Mouse (Mus musculus) hindbrain, embryonic 13.5 days (tissue): Measurements from ENCODE around the gene Srgap3. TPM values are rescaled to one million over a fixed set of nuclear protein-coding genes. Genes with fewer than 3 reads are reported as not detected.

Experiments
- ATAC-seq: fragments of 200-750 bp; cut with Nextera tagmentation; 2 replicates; pipeline ENCODE4 v1.8.0; 2017; ENCODE audit warnings: moderate TSS enrichment; ENCODE audit not compliant: low FRiP score
- H3K27ac ChIP-seq: fragments of 300-500 bp; sonication (generic); 2 replicates; pipeline ENCODE4 v1.5.1; 2015; ENCODE audit warnings: inconsistent platforms, mild to moderate bottlenecking, moderate library complexity
- H3K27me3 ChIP-seq: fragments of 300-500 bp; sonication (generic); 2 replicates; pipeline ENCODE4 v1.6.1; 2015; ENCODE audit warnings: mild to moderate bottlenecking, inconsistent platforms
- H3K36me3 ChIP-seq: fragments of 300-500 bp; sonication (generic); 2 replicates; pipeline ENCODE4 v1.6.1; 2015; ENCODE audit warnings: mild to moderate bottlenecking, inconsistent platforms
- H3K4me1 ChIP-seq: fragments of 300-500 bp; sonication (generic); replicated peaks from 2 replicates; pipeline ENCODE4 v1.6.1; 2015; ENCODE audit warnings: inconsistent platforms
- H3K4me2 ChIP-seq: fragments of 300-500 bp; sonication (generic); 2 replicates; pipeline ENCODE4 v1.6.1; 2015; ENCODE audit warnings: inconsistent platforms, mild to moderate bottlenecking, moderate library complexity
- H3K4me3 ChIP-seq: fragments of 300-500 bp; sonication (generic); 2 replicates; pipeline ENCODE4 v1.5.1; 2015; ENCODE audit warnings: mild to moderate bottlenecking, inconsistent platforms
- H3K9ac ChIP-seq: fragments of 300-500 bp; sonication (generic); 2 replicates; pipeline ENCODE4 v1.6.1; 2015; ENCODE audit warnings: mild to moderate bottlenecking, inconsistent platforms
- H3K9me3 ChIP-seq: fragments of 300-500 bp; sonication (generic); 2 replicates; pipeline ENCODE4 v1.6.1; 2016; ENCODE audit warnings: inconsistent platforms
- WGBS: fragments of 180-500 bp; shearing (Covaris S2); methylation state at CpG from one replicate; pipeline ENCODE4 v1.1.7; 2015; 5-methylcytosine and 5-hydroxymethylcytosine counted together
- polyA plus RNA-seq: library from polyadenylated mRNA; unstranded; fragments of >200 nt; fragmentation: Nextera tagmentation; extraction: Ambion mirVana; gene quantifications from 2 replicates; pipeline ENCODE4 v1.2.1, GENCODE M21; 2015

Srgap3 gene
- polyA plus RNA-seq, 1 experiment from 2014 or later = 37.5 TPM

GRCm38 (mm10) chr6:112789901-112790300, 157.2 kb downstream of the Srgap3 start:
- 64% methylated on average over 6 of the region's 6 CpGs for WGBS
- H3K27me3 ChIP-seq = no peaks in the 10 kb centered on the region

DNA sequence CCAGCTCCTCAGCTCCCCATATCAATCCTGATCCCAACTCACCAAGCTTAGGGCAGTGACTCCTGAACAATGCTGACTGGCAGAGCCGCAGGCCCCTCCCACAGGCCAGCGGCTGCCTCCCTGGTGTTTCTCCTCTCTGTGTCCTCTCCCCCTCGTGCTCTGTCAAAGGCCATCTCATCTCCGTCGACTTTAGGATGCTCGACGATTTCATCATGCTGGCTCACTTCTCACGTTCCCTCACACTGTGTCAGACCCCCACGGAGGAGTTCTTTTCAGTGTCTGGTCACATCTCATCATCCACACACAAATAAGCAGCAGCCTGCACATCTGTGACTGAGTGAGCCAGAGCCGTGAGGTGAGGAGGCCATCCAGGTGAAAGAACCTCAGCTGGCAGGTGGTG, 158.4 kb downstream of the Srgap3 start:
- 22% methylated on average over 10 of the region's 10 CpGs for WGBS
- H3K4me1 ChIP-seq = peaks cover 48% of the 10 kb centered on the region
- peak; percentile 40; the same call in 1 of the 2 replicates for ATAC-seq
- H3K27ac ChIP-seq = peak overlapping the region; percentile 74
- H3K4me3 ChIP-seq = no peak overlapping the region
- no peak overlapping the region for H3K9ac ChIP-seq
- no peaks in the 10 kb centered on the region for H3K9me3 ChIP-seq
- no peaks in the 10 kb centered on the region for H3K27me3 ChIP-seq
- no peak overlapping the region for H3K4me2 ChIP-seq
- H3K36me3 ChIP-seq = peaks cover 17% of the 10 kb centered on the region

More at GRCm38 (mm10) chr6:112789901-112790300, 157.2 kb downstream of the Srgap3 start:
- no peak overlapping the region for H3K4me2 ChIP-seq
- ATAC-seq = no peak
- H3K4me3 ChIP-seq = no peak overlapping the region
- peaks cover 27% of the 10 kb centered on the region for H3K36me3 ChIP-seq
- H3K9me3 ChIP-seq = no peaks in the 10 kb centered on the region
- H3K27ac ChIP-seq = peak overlapping the region; percentile 74
- peaks cover 48% of the 10 kb centered on the region for H3K4me1 ChIP-seq
- H3K9ac ChIP-seq = no peak overlapping the region

GRCm38 (mm10) chr6:112788174-112788573, 158.9 kb downstream of the Srgap3 start:
- H3K9ac ChIP-seq = no peak overlapping the region
- 92% methylated on average over 1 of the region's 1 CpGs for WGBS
- peaks cover 48% of the 10 kb centered on the region for H3K4me1 ChIP-seq
- peak overlapping the region; percentile 74 for H3K27ac ChIP-seq
- H3K9me3 ChIP-seq = no peaks in the 10 kb centered on the region
- H3K36me3 ChIP-seq = peaks cover 13% of the 10 kb centered on the region
- H3K4me3 ChIP-seq = no peak overlapping the region
- no peaks in the 10 kb centered on the region for H3K27me3 ChIP-seq
- no peak for ATAC-seq
- no peak overlapping the region for H3K4me2 ChIP-seq

DNA sequence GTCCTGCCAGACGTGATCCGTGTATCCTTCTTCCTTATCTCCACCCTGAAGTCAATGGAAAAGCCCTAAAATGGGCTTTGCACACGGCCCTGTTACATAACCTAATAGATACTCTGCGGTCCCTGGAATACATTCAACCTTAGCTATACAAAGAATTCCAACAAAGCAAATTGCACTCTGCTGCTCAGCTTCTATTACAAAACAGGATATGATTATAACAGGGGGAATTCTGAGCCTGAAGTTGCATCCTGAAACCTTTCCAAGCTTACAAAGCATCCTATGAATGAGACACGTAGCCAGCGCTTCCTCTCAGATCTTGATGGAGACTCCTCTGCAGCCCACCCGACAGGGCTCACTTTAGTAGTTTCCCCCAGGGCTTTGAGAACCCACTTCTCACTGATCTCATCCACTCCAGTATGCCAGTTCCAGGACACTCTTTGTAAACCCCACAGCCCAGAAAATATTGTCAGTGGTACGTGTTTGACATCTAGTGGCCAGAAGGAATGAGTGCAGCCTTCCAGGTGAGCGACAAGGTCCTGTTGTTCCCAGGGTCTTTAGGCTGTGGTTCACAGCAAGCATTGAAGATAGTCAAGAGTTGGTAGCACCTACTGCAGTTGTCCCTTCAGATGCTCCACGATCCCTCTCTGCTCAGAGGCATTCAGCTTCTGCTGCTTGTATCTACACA, 165.5 kb downstream of the Srgap3 start:
- Histone ChIP-seq H3K9me3 (no peaks in the 10 kb centered on the region), H3K36me3 (peaks cover 44% of the 10 kb centered on the region), H3K4me2 (no peak overlapping the region), H3K4me1 (peaks cover 4% of the 10 kb centered on the region; the same call in 1 of the 2 replicates), H3K4me3 (no peak overlapping the region), H3K27me3 (no peaks in the 10 kb centered on the region), H3K9ac (no peak overlapping the region), H3K27ac (no peak overlapping the region)
- 87% methylated on average over 10 of the region's 10 CpGs for WGBS
- no peak for ATAC-seq

DNA sequence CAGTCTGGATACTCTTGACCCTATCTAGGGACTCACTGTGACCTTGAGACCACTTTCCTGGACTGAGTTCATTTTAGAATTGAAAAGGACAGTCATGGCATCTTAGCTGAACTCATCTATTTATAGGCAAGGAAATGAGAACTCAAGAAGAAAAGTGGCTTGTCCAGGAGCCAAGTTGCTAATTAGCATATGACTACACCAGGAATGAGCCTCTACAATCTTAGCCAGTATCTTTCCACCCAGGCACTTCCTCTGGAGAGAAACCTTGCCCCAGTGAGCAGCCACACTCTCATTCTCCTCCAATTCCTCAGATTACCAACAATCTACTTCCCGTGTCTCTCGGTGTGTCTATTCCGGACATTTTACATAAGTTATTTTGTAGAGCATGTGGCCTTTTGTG, 168.9 kb downstream of the Srgap3 start:
- H3K9ac ChIP-seq = no peak overlapping the region
- no peak overlapping the region for H3K4me2 ChIP-seq
- ATAC-seq = no peak
- 94% methylated on average over 3 of the region's 3 CpGs for WGBS
- peaks cover 74% of the 10 kb centered on the region for H3K36me3 ChIP-seq
- H3K4me3 ChIP-seq = no peak overlapping the region
- H3K27me3 ChIP-seq = no peaks in the 10 kb centered on the region
- H3K27ac ChIP-seq = no peak overlapping the region
- peaks cover 4% of the 10 kb centered on the region; the same call in 1 of the 2 replicates for H3K4me1 ChIP-seq
- no peaks in the 10 kb centered on the region for H3K9me3 ChIP-seq

DNA sequence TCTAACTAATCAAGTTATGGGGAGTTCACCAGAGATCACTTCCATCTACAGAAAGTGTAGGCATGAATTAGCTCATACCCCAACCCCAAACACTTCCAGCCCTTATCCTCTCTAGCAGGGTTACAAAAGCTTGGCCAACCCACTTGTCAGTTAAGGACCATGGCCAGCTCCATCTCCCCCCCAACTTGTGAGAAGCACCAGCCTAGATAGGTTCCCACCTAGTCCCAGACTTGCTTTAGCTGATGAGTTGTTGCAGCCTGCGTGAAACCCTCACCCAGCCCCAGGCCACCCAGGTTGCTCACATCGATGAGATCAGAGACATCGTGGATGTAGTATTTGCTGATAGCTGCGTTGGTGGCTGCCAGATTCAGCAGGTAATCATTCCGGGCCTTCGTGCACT, 170.3 kb downstream of the Srgap3 start:
- ATAC-seq = no peak
- Histone ChIP-seq H3K36me3 (peaks cover 87% of the 10 kb centered on the region), H3K4me2 (no peak overlapping the region), H3K4me3 (no peak overlapping the region), H3K9me3 (no peaks in the 10 kb centered on the region), H3K27ac (no peak overlapping the region), H3K4me1 (peaks cover 4% of the 10 kb centered on the region; the same call in 1 of the 2 replicates), H3K9ac (no peak overlapping the region), H3K27me3 (no peaks in the 10 kb centered on the region)
- WGBS = 93% methylated on average over 6 of the region's 6 CpGs

- H3K27ac ChIP-seq = no peak overlapping the region
- no peaks in the 10 kb centered on the region for H3K27me3 ChIP-seq
- peaks cover 4% of the 10 kb centered on the region; the same call in 1 of the 2 replicates for H3K4me1 ChIP-seq
- no peaks in the 10 kb centered on the region for H3K9me3 ChIP-seq
- no peak overlapping the region for H3K9ac ChIP-seq
- WGBS = 97% methylated on average over 7 of the region's 7 CpGs
- ATAC-seq = no peak
- H3K36me3 ChIP-seq = peaks cover 94% of the 10 kb centered on the region
- H3K4me3 ChIP-seq = no peak overlapping the region
- no peak overlapping the region for H3K4me2 ChIP-seq
These were observed 173.3 kb downstream of the Srgap3 start for GRCm38 (mm10) chr6:112773754-112774153.

GRCm38 (mm10) chr6:112770996-112771395, 176.1 kb downstream of the Srgap3 start:
- Histone ChIP-seq H3K4me2 (no peak overlapping the region), H3K27me3 (no peaks in the 10 kb centered on the region), H3K4me1 (no peaks in the 10 kb centered on the region), H3K27ac (no peak overlapping the region), H3K9ac (no peak overlapping the region), H3K4me3 (no peak overlapping the region), H3K36me3 (peaks cover 94% of the 10 kb centered on the region), H3K9me3 (no peaks in the 10 kb centered on the region)
- 92% methylated on average over 2 of the region's 2 CpGs for WGBS
- ATAC-seq = no peak

DNA sequence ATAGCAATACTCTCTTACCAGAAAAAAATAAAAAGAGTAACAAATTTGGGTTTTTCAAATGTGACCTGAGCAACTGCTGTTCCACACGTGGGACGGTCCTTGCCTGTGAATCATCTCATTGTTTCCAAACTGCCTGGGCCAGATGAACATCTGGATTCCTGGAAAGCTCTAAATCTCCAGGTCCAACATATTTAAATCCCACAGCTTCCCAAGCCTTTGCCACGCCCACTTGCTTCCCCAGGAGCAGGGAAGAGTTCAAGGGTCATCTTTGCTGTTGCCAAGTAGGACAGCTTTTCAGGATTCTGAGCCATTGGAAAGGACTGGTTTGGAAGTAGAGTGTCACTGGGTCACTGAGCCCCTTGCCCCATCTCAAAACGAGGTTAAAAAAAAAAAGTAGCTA, 188.5 kb downstream of the Srgap3 start:
- 64% methylated on average over 4 of the region's 4 CpGs for WGBS
- no peak overlapping the region for H3K27ac ChIP-seq
- no peaks in the 10 kb centered on the region for H3K4me1 ChIP-seq
- peaks cover 79% of the 10 kb centered on the region for H3K36me3 ChIP-seq
- no peaks in the 10 kb centered on the region for H3K9me3 ChIP-seq
- H3K9ac ChIP-seq = no peak overlapping the region
- H3K4me2 ChIP-seq = no peak overlapping the region
- H3K27me3 ChIP-seq = no peaks in the 10 kb centered on the region
- H3K4me3 ChIP-seq = no peak overlapping the region
- no peak for ATAC-seq

DNA sequence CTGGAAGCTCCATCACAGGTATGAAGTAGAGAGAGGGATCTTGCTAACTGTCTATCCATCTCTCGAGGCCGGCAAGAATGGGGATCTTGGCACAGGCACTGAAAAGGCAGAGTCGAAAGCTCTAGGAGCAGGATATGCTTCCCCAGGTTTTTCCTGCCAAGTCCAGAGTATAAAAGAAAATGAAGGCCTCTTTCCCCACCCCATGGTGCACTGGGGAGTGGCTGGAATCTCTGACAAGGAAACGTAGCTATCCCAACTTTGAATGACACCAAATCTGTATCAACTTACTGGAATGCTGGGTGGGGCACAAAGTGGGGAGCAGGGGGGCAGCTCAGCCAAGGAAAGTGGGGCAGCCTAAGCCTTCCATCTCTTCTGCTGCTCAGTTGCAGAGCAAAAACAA, 190.2 kb downstream of the Srgap3 start:
- no peak overlapping the region for H3K9ac ChIP-seq
- peak overlapping the region; percentile 9; the same call in 1 of the 2 replicates for H3K27ac ChIP-seq
- H3K4me1 ChIP-seq = no peaks in the 10 kb centered on the region

GRCm38 (mm10) chr6:112754994-112755393, 192.1 kb downstream of the Srgap3 start:
- no peak overlapping the region for H3K4me2 ChIP-seq
- no peak overlapping the region for H3K27ac ChIP-seq
- ATAC-seq = no peak
- 96% methylated on average over 6 of the region's 6 CpGs for WGBS
- no peaks in the 10 kb centered on the region for H3K4me1 ChIP-seq
- peaks cover 78% of the 10 kb centered on the region for H3K36me3 ChIP-seq
- no peaks in the 10 kb centered on the region for H3K9me3 ChIP-seq
- no peak overlapping the region for H3K9ac ChIP-seq
- H3K27me3 ChIP-seq = no peaks in the 10 kb centered on the region
- no peak overlapping the region for H3K4me3 ChIP-seq

More for the DNA sequence above, 190.2 kb downstream of the Srgap3 start:
- WGBS = 75% methylated on average over 4 of the region's 4 CpGs
- Histone ChIP-seq H3K4me2 (no peak overlapping the region), H3K4me3 (no peak overlapping the region), H3K36me3 (peaks cover 79% of the 10 kb centered on the region), H3K9me3 (no peaks in the 10 kb centered on the region), H3K27me3 (no peaks in the 10 kb centered on the region)
- ATAC-seq = no peak

GRCm38 (mm10) chr6:112752517-112752916, 194.5 kb downstream of the Srgap3 start:
- Histone ChIP-seq H3K27ac (no peak overlapping the region), H3K27me3 (no peaks in the 10 kb centered on the region), H3K4me2 (no peak overlapping the region), H3K4me1 (no peaks in the 10 kb centered on the region), H3K9me3 (no peaks in the 10 kb centered on the region), H3K9ac (no peak overlapping the region), H3K36me3 (peaks cover 79% of the 10 kb centered on the region), H3K4me3 (no peak overlapping the region)
- no peak for ATAC-seq
- 86% methylated on average over 3 of the region's 3 CpGs for WGBS

DNA sequence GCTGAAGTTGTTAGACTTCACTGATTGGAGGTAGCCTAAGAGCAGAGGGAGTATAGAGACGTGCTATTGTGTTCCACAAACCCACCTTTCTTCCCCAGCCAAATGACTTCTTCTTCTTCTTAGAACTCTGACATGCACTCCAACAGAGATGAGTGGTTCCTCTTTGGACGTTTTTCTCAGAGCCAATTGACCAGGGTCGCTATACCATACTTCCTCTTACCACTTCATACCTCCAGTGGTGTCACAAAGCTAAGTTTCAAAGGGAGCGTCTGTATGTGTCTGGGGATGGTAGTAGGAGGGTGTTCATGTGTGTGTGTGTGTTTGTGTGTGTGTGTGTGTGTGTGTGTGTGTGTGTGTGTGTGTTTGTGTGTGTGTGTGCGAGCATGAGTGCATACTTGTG, 195.1 kb downstream of the Srgap3 start:
- Histone ChIP-seq H3K9me3 (no peaks in the 10 kb centered on the region), H3K9ac (no peak overlapping the region), H3K4me3 (no peak overlapping the region), H3K4me1 (no peaks in the 10 kb centered on the region), H3K27ac (no peak overlapping the region), H3K27me3 (no peaks in the 10 kb centered on the region), H3K36me3 (peaks cover 78% of the 10 kb centered on the region), H3K4me2 (no peak overlapping the region)
- 86% methylated on average over 5 of the region's 5 CpGs for WGBS
- ATAC-seq = no peak
